Mouse (Mus musculus) hindbrain, embryonic 10.5 days (tissue): ENCODE measurements around the gene Cpb1. TPM values are rescaled to one million over a fixed set of nuclear protein-coding genes. Genes with fewer than 3 reads are reported as not detected.

Experiments used
- DNase-seq: peaks from one replicate; pipeline ENCODE4 v3.0.0-alpha.2; 2017; ENCODE audit warnings: low spot score
- H3K27ac ChIP-seq: fragments of 300-500 bp; sonication (generic); 2 replicates; pipeline ENCODE4 v1.5.1; 2016; ENCODE audit warnings: mild to moderate bottlenecking, moderate library complexity
- H3K27me3 ChIP-seq: fragments of 300-500 bp; sonication (generic); 2 replicates; pipeline ENCODE4 v1.6.1; 2016; ENCODE audit warnings: mild to moderate bottlenecking; ENCODE audit not compliant: poor library complexity, insufficient read depth, severe bottlenecking
- H3K36me3 ChIP-seq: fragments of 300-500 bp; sonication (generic); 2 replicates; pipeline ENCODE4 v1.6.1; 2016; ENCODE audit warnings: mild to moderate bottlenecking, moderate library complexity
- H3K4me1 ChIP-seq: fragments of 300-500 bp; sonication (generic); replicated peaks from 2 replicates; pipeline ENCODE4 v1.6.1; 2016; ENCODE audit warnings: mild to moderate bottlenecking
- H3K4me3 ChIP-seq: fragments of 300-500 bp; sonication (generic); 2 replicates; pipeline ENCODE4 v1.5.1; 2016; ENCODE audit warnings: mild to moderate bottlenecking, moderate library complexity
- H3K9me3 ChIP-seq: fragments of 300-500 bp; sonication (generic); 2 replicates; pipeline ENCODE4 v1.6.1; 2016; ENCODE audit warnings: mild to moderate bottlenecking, moderate library complexity
- WGBS: fragments of 180-500 bp; shearing (Covaris S2); methylation state at CpG from one replicate; pipeline ENCODE4 v1.1.7; 2016; 5-methylcytosine and 5-hydroxymethylcytosine counted together
- polyA plus RNA-seq: library from polyadenylated mRNA; unstranded; fragments of >200 nt; fragmentation: Nextera tagmentation; extraction: Ambion mirVana; gene quantifications from 2 replicates; pipeline ENCODE4 v1.2.1, GENCODE M21; 2016

Gene Cpb1
- polyA plus RNA-seq, 1 experiment from 2014 or later: 0.10 TPM

- H3K36me3 ChIP-seq: no peaks in the 10 kb centered on the region
- no peaks in the 10 kb centered on the region for H3K4me1 ChIP-seq
- H3K27me3 ChIP-seq: no peaks in the 10 kb centered on the region
- WGBS: 90% methylated on average over 3 of the region's 3 CpGs
- DNase-seq: no peak
- no peak overlapping the region for H3K27ac ChIP-seq
- H3K9me3 ChIP-seq: no peaks in the 10 kb centered on the region
- no peak overlapping the region for H3K4me3 ChIP-seq
These were observed 35.8 kb downstream of the Cpb1 start for GRCm38 (mm10) chr3:20239741-20240140.

GRCm38 (mm10) chr3:20236965-20237364 is 38.6 kb downstream of the Cpb1 start:
- no peaks in the 10 kb centered on the region for H3K4me1 ChIP-seq
- no peaks in the 10 kb centered on the region for H3K9me3 ChIP-seq
- 96% methylated on average over 1 of the region's 1 CpGs for WGBS
- H3K27ac ChIP-seq: no peak overlapping the region
- H3K4me3 ChIP-seq: no peak overlapping the region
- no peak for DNase-seq
- H3K36me3 ChIP-seq: no peaks in the 10 kb centered on the region
- H3K27me3 ChIP-seq: no peaks in the 10 kb centered on the region

GRCm38 (mm10) chr3:20229027-20229426 is 46.5 kb downstream of the Cpb1 start:
- no peak for DNase-seq
- no peaks in the 10 kb centered on the region for H3K4me1 ChIP-seq
- WGBS: 86% methylated on average over 1 of the region's 1 CpGs
- no peaks in the 10 kb centered on the region for H3K36me3 ChIP-seq
- no peak overlapping the region for H3K27ac ChIP-seq
- H3K4me3 ChIP-seq: no peak overlapping the region
- H3K27me3 ChIP-seq: no peaks in the 10 kb centered on the region
- no peaks in the 10 kb centered on the region for H3K9me3 ChIP-seq

GRCm38 (mm10) chr3:20225429-20225828 is 50.1 kb downstream of the Cpb1 start:
- no peak overlapping the region for H3K4me3 ChIP-seq
- 86% methylated on average over 2 of the region's 2 CpGs for WGBS
- DNase-seq: no peak

GRCm38 (mm10) chr3:20222926-20223698 is 52.4 kb downstream of the Cpb1 start:
- Histone ChIP-seq H3K4me1 (no peaks in the 10 kb centered on the region), H3K27me3 (no peaks in the 10 kb centered on the region), H3K27ac (no peak overlapping the region), H3K9me3 (no peaks in the 10 kb centered on the region), H3K36me3 (no peaks in the 10 kb centered on the region), H3K4me3 (no peak overlapping the region)
- WGBS: 89% methylated on average over 9 of the region's 9 CpGs
- DNase-seq: no peak

More at GRCm38 (mm10) chr3:20225429-20225828, 50.1 kb downstream of the Cpb1 start:
- Histone ChIP-seq H3K36me3 (no peaks in the 10 kb centered on the region), H3K27ac (no peak overlapping the region), H3K27me3 (no peaks in the 10 kb centered on the region), H3K4me1 (no peaks in the 10 kb centered on the region), H3K9me3 (no peaks in the 10 kb centered on the region)

- no peak for DNase-seq
- Histone ChIP-seq H3K4me1 (no peaks in the 10 kb centered on the region), H3K27me3 (no peaks in the 10 kb centered on the region), H3K36me3 (no peaks in the 10 kb centered on the region), H3K4me3 (no peak overlapping the region), H3K27ac (no peak overlapping the region), H3K9me3 (no peaks in the 10 kb centered on the region)
- WGBS: 77% methylated on average over 3 of the region's 3 CpGs
These were observed 53.4 kb downstream of the Cpb1 start for GRCm38 (mm10) chr3:20222136-20222535.

- peak; percentile 67 for DNase-seq
- Histone ChIP-seq H3K27ac (no peak overlapping the region), H3K36me3 (no peaks in the 10 kb centered on the region), H3K27me3 (no peaks in the 10 kb centered on the region), H3K9me3 (no peaks in the 10 kb centered on the region), H3K4me3 (no peak overlapping the region), H3K4me1 (no peaks in the 10 kb centered on the region)
- WGBS: 27% methylated on average over 6 of the region's 6 CpGs
These were observed 76.7 kb downstream of the Cpb1 start for GRCm38 (mm10) chr3:20198869-20199268.

Other genes with a start within 250 kb of the Cpb1 start
- 10.5 and 10.7 TPM in 2 replicates for gene Hps3, start 240.4 kb downstream of the Cpb1 start, polyA plus RNA-seq
- 14.5 and 20.2 TPM in 2 replicates for gene Hltf, start 217.9 kb downstream of the Cpb1 start, polyA plus RNA-seq
- 28.7 and 36.8 TPM in 2 replicates for gene Gyg, start 120.4 kb downstream of the Cpb1 start, polyA plus RNA-seq
- not detected in 2 replicates for gene Cpa3, start 33.6 kb downstream of the Cpb1 start, polyA plus RNA-seq
- not detected in 2 replicates for gene Agtr1b, start 91.4 kb upstream of the Cpb1 start, polyA plus RNA-seq